Mouse (Mus musculus): ENCODE results near the gene Tmem69.

Tmem69 gene

GRCm38 (mm10) chr4:116555413-116556300 is at the start of gene Tmem69:
Tmem69 (minus strand) TSS chr4:116555936.
- DNase-seq (ENCODE audit: low spot score) = peak; percentile 46

GRCm38 (mm10) chr4:116596978-116597881 is 41.5 kb upstream of the Tmem69 start:
- DNase-seq (ENCODE audit: low spot score) = peak; percentile 82

- no peak for DNase-seq (ENCODE audit: low spot score)
These were observed 40.6 kb upstream of the Tmem69 start, which contains the start of gene Ccdc17 for GRCm38 (mm10) chr4:116596379-116596778. Ccdc17 (plus strand) TSS chr4:116596654.

- no peak for DNase-seq (ENCODE audit: low spot score)
These were observed 40.1 kb upstream of the Tmem69 start for GRCm38 (mm10) chr4:116595793-116596192.

- no peak for DNase-seq (ENCODE audit: low spot score)
These were observed 2.6 kb upstream of the Tmem69 start for GRCm38 (mm10) chr4:116558151-116558882.

- peak; percentile 97 for DNase-seq (ENCODE audit: low spot score)
These were observed 1.8 kb upstream of the Tmem69 start, which contains the start of gene Gpbp1l1 for GRCm38 (mm10) chr4:116557306-116558121. Gpbp1l1 (plus strand) TSS chr4:116557658.

- peak; percentile 91 for DNase-seq (ENCODE audit: low spot score)
These were observed 997 bp upstream of the Tmem69 start for GRCm38 (mm10) chr4:116556561-116557305.

- DNase-seq (ENCODE audit: low spot score) = no peak
These were observed 2.7 kb downstream of the Tmem69 start for GRCm38 (mm10) chr4:116553035-116553434.

- DNase-seq (ENCODE audit: low spot score) = no peak
These were observed 5.3 kb downstream of the Tmem69 start for GRCm38 (mm10) chr4:116550432-116550831.

GRCm38 (mm10) chr4:116537737-116538136 is 18.0 kb downstream of the Tmem69 start:
- DNase-seq (ENCODE audit: low spot score) = no peak

- DNase-seq (ENCODE audit: low spot score) = no peak
These were observed 19.4 kb downstream of the Tmem69 start for GRCm38 (mm10) chr4:116536351-116536750.

- no peak for DNase-seq (ENCODE audit: low spot score)
These were observed 24.6 kb downstream of the Tmem69 start for GRCm38 (mm10) chr4:116531109-116531508.

GRCm38 (mm10) chr4:116507425-116508218 is 48.1 kb downstream of the Tmem69 start, which contains the start of gene Ipp:
Ipp (plus strand) TSS chr4:116507549.
- peak; percentile 91 for DNase-seq (ENCODE audit: low spot score)

- no peak for DNase-seq (ENCODE audit: low spot score)
These were observed 48.8 kb downstream of the Tmem69 start for GRCm38 (mm10) chr4:116506886-116507424.
